Mouse (Mus musculus) kidney, postnatal 0 days (tissue): ENCODE measurements around the gene Adcy3. TPM values are rescaled to one million over a fixed set of nuclear protein-coding genes. Genes with fewer than 3 reads are reported as not detected.

ENCODE experiments used
- ATAC-seq: fragments of 200-750 bp; cut with Nextera tagmentation; replicated peaks from 2 replicates; pipeline ENCODE4 v1.8.0; 2017; ENCODE audit warnings: low read depth, moderate number of reproducible peaks, moderate TSS enrichment, moderate library complexity; ENCODE audit not compliant: low FRiP score
- DNase-seq: peaks from one replicate; pipeline ENCODE4 v3.0.0-alpha.2; 2016; ENCODE audit warnings: low spot score
- H3K27ac ChIP-seq: fragments of 300-500 bp; sonication (generic); 2 replicates; pipeline ENCODE4 v1.5.1; 2014; ENCODE audit warnings: mild to moderate bottlenecking
- H3K27me3 ChIP-seq: fragments of 300-500 bp; sonication (generic); 2 replicates; pipeline ENCODE4 v1.6.1; 2014; ENCODE audit warnings: low read length, mixed read lengths; ENCODE audit not compliant: insufficient read depth
- H3K36me3 ChIP-seq: fragments of 300-500 bp; sonication (generic); 2 replicates; pipeline ENCODE4 v1.6.1; 2014; ENCODE audit warnings: low read length, mixed read lengths; ENCODE audit not compliant: insufficient read depth
- H3K4me1 ChIP-seq: fragments of 300-500 bp; sonication (generic); replicated peaks from 2 replicates; pipeline ENCODE4 v1.6.1; 2014; ENCODE audit warnings: antibody characterized with exemption, low read length, mixed read lengths; ENCODE audit not compliant: insufficient read depth
- H3K4me2 ChIP-seq: fragments of 300-500 bp; sonication (generic); 2 replicates; pipeline ENCODE4 v1.6.1; 2014; ENCODE audit warnings: mild to moderate bottlenecking, low read length, moderate library complexity, mixed read lengths
- H3K4me3 ChIP-seq: fragments of 300-500 bp; sonication (generic); replicated peaks from 2 replicates; pipeline ENCODE4 v1.5.1; 2014; ENCODE audit warnings: low read depth, low read length
- H3K9ac ChIP-seq: fragments of 300-500 bp; sonication (generic); 2 replicates; pipeline ENCODE4 v1.6.1; 2014; ENCODE audit warnings: low read depth, low read length
- H3K9me3 ChIP-seq: fragments of 300-500 bp; sonication (generic); replicated peaks from 2 replicates; pipeline ENCODE4 v1.6.1; 2016; ENCODE audit warnings: low read length, inconsistent platforms, mixed read lengths
- CTCF ChIP-seq: IDR thresholded peaks from 2 replicates; pipeline ENCODE4 v1.5.1; 2016; ENCODE audit warnings: antibody characterized with exemption, low read depth, mild to moderate bottlenecking, moderate library complexity
- WGBS: fragments of 180-500 bp; shearing (Covaris S2); extraction: QIAGEN DNeasy Blood & Tissue Kit; methylation state at CpG from one replicate; pipeline ENCODE4 v1.1.7; 2014; 5-methylcytosine and 5-hydroxymethylcytosine counted together
- polyA plus RNA-seq: library from polyadenylated mRNA; unstranded; fragments of >200 nt; fragmentation: Nextera tagmentation; extraction: Ambion mirVana; gene quantifications from 2 replicates; pipeline ENCODE4 v1.2.1, GENCODE M21; 2015

Adcy3 gene
- polyA plus RNA-seq, result 5.7 and 6.2 TPM in 2 replicates

DNA sequence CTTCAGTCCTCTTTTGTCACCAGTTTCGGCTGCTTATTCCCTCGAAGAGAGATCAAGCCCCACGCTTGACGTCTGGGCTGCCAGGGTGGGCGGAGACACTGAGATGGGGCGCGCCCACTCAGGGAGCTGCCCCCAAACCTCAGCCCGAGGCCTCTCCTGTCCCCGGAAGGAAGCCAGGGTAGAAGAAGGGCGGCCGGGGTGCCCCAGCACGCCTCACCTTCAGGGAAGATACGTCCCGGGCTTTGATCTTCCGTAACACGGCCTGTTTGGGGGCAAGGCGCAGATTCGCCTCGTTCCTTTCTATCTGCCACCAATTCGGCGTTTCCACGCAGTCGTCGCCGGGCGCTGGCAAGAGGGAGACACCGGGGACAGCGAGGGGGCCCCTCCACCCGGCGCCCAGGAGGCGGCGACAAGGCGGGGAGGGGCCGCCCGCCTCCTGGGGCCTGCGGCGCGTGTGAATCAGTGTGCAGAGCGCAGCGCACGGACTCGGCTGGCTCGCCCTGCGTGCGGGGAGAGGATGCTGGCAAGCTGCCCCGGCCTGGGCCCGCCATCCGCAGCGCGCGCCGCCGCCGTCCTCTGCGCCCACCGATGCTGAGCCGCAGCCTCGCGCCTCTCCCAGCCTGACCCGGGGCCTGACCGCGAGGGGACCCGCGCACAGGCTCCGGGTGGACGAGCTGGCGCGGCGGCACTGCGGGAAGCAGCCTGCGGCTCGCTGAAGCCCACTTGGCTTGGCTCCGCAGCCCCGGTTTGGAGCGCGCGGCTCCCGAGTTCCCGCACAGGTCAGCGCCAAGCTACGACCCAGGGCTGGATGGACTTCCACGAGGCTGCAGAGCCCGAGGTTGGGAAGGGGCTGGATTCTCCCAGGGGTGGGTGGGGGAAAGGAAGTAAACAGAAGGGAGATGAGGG, at the start of gene Adcy3:
Gene Adcy3, plus strand, starts transcription at position 163 of the 906 bp plus-strand sequence.
- peak; percentile 53 for DNase-seq
- no peak for TF ChIP-seq CTCF
- Histone ChIP-seq H3K9ac (peak within 1 kb of the TSS; percentile 68), H3K4me1 (peaks cover 12% of the 10 kb centered on the region), H3K9me3 (no peaks in the 10 kb centered on the region), H3K27me3 (no peaks in the 10 kb centered on the region), H3K36me3 (no peaks in the 10 kb centered on the region), H3K4me2 (peak within 1 kb of the TSS; percentile 96), H3K27ac (no peak within 1 kb of the TSS), H3K4me3 (peak within 1 kb of the TSS; percentile 55)
- under 1% methylated on average over 80 of the region's 83 CpGs for WGBS
- peak; percentile 60 for ATAC-seq

DNA sequence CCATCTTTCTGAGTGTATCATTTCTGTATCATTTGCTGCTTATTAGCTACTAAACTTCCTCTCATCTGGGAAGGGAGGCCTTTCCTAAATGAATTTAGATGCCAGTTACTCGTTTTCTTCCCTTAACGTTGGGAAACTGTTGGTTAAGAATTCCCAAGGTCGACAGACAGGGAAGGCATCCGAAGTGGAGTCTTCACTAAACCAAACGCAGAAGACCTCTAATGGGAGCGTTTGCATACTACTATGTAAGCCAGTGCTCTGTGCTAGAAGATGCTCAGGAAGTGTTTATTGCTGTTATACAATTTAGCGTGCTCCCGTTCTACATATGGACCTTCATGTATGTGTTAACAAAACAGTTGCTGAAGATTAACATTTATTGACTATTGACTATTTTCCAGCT, 49.5 kb upstream of the Adcy3 start:
- Histone ChIP-seq H3K9ac (no peak overlapping the region; the same call in 1 of the 2 replicates), H3K4me2 (peak overlapping the region; percentile 65), H3K9me3 (no peaks in the 10 kb centered on the region), H3K27ac (peak overlapping the region; percentile 91; the same call in 1 of the 2 replicates), H3K36me3 (peaks cover 12% of the 10 kb centered on the region; the same call in 1 of the 2 replicates), H3K4me3 (0 out of 2 replicates have a peak overlapping the region, but pooled peaks have one; percentile 42), H3K4me1 (no peaks in the 10 kb centered on the region), H3K27me3 (no peaks in the 10 kb centered on the region)
- TF ChIP-seq CTCF, result no peak
- ATAC-seq, result no peak
- DNase-seq, result no peak
- WGBS, result 56% methylated on average over 8 of the region's 8 CpGs

DNA sequence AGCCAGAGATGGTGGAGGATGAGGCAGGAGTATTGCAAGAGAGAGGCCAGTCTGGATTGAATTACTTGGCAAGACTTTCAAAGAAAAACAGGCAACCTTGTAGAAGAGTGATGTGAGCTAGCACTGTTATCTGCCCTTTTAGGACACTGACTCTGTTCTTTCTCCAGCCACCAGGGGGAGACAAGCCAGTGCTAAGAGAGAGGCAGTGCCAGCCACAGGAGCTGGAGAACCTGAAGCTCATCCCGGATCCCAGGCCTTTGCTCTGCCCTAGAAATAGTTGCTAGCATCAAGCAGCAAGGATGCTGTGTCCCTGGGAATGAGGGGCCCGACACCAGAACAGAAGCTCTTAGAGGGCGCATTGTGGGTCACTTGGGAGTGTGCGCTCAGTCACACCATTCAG, 25.5 kb upstream of the Adcy3 start:
- Histone ChIP-seq H3K9ac (no peak overlapping the region), H3K27ac (no peak overlapping the region), H3K9me3 (no peaks in the 10 kb centered on the region), H3K4me2 (no peak overlapping the region), H3K27me3 (no peaks in the 10 kb centered on the region), H3K4me1 (no peaks in the 10 kb centered on the region), H3K36me3 (peaks cover 18% of the 10 kb centered on the region), H3K4me3 (no peak overlapping the region)
- 73% methylated on average over 4 of the region's 4 CpGs for WGBS
- ATAC-seq (no peak), DNase-seq (peak; percentile 82)
- peak; percentile 92 for TF ChIP-seq CTCF

GRCm38 (mm10) chr12:4116132-4116531, 16.8 kb upstream of the Adcy3 start:
- Histone ChIP-seq H3K27ac (no peak overlapping the region), H3K27me3 (no peaks in the 10 kb centered on the region), H3K4me2 (no peak overlapping the region), H3K4me3 (no peak overlapping the region), H3K36me3 (no peaks in the 10 kb centered on the region), H3K9ac (no peak overlapping the region), H3K4me1 (no peaks in the 10 kb centered on the region), H3K9me3 (no peaks in the 10 kb centered on the region)
- DNase-seq (no peak), ATAC-seq (no peak)
- no peak for TF ChIP-seq CTCF
- WGBS, result 77% methylated on average over 9 of the region's 9 CpGs

GRCm38 (mm10) chr12:4117136-4117535, 15.8 kb upstream of the Adcy3 start:
- Histone ChIP-seq H3K27ac (no peak overlapping the region), H3K4me1 (no peaks in the 10 kb centered on the region), H3K36me3 (no peaks in the 10 kb centered on the region), H3K4me3 (no peak overlapping the region), H3K4me2 (no peak overlapping the region), H3K9ac (no peak overlapping the region), H3K27me3 (no peaks in the 10 kb centered on the region), H3K9me3 (no peaks in the 10 kb centered on the region)
- TF ChIP-seq CTCF, result no peak
- WGBS, result 79% methylated on average over 3 of the region's 3 CpGs
- no peak for ATAC-seq
- no peak for DNase-seq

DNA sequence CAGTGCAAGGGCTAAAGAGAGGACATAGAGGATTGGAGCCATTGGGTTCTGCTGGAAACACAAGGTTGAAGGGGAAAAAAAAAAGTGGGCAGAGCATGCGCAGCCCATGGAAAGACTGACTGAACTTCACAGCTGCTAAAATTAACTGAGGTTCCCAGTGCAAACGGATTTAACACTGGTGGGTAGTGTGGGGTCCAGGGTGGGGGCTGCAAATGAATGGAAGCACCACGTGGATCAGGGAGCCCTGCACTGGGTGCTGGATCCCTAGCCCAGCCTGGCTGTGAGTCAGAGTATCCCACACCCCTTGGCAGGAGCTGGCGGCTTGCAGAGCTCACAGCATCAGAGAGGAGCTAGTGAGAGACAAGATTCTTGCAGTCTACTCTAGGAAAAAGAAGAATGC, 15.3 kb upstream of the Adcy3 start:
- no peak for TF ChIP-seq CTCF
- H3K36me3 ChIP-seq, result no peaks in the 10 kb centered on the region
- no peaks in the 10 kb centered on the region for H3K9me3 ChIP-seq
- H3K4me2 ChIP-seq, result no peak overlapping the region
- WGBS, result 70% methylated on average over 4 of the region's 4 CpGs
- DNase-seq, result no peak
- H3K9ac ChIP-seq, result no peak overlapping the region
- H3K4me3 ChIP-seq, result no peak overlapping the region
- no peak overlapping the region for H3K27ac ChIP-seq
- no peak for ATAC-seq
- H3K27me3 ChIP-seq, result no peaks in the 10 kb centered on the region
- H3K4me1 ChIP-seq, result no peaks in the 10 kb centered on the region
